Mouse (Mus musculus): ENCODE results near the gene Ccdc34.

DNA sequence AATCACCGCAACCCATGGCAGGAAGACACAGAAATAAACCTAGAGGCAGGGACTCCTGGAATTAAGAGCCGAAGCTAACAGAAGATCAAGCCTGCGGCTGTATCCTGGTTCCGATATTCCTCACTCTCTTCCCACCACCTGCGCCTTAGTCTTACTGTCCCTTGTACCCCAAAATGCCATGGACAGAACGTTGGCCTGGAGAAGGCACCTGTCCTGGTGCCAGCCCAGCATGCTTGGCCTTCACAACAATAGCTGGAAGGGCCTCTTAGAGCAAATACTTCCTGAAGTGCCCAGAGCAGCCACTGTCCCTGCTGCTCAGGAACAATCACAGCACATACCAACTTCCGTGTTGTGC is 162.7 kb downstream of the Ccdc34 start:
- TF ChIP-seq MAFK (IDR thresholded peaks at IDR 0.05; ENCODE audit: insufficient read depth, low read depth, low read length) (no peak), CHD2 (IDR thresholded peaks at IDR 0.05; ENCODE audit: low read depth, low read length) (no peak)
